Mouse (Mus musculus) kidney, adult 2 months (tissue): Measurements from ENCODE around the gene Mcts2.

Source experiments
- CTCF ChIP-seq: fragments of 200-500 bp; conservative IDR thresholded peaks from 2 replicates; pipeline ENCODE4 v1.5.1; 2011; ENCODE audit warnings: low read depth, mild to moderate bottlenecking, control low read depth, low read length, moderate library complexity, mixed read lengths; ENCODE audit not compliant: insufficient read depth, insufficient read length
- POLR2A ChIP-seq: fragments of 200-500 bp; IDR thresholded peaks from one replicate; pipeline ENCODE4 v1.6.1; 2011; ENCODE audit warnings: low read depth, low read length, control low read depth

DNA sequence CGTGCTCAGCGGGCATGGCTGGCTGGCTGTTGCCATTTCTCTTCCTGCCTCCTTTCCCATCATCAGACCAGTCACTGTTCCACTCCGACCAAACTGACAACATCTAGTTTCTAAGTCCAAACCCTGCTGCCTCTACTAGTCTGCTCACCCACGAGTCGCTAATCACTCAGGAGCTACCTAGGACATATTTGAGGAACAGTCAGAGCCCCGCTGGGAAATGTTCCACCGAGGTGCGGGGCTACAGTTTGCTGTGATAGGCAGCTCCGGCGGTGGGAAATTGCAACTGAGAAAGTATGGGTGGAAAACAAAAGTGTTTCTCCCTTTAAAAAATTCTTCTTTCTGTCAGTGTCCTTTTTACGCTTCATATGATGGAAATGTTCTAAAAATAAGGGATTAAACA is 30.8 kb downstream of the Mcts2 start:
- no peak for TF ChIP-seq CTCF
- no peak for TF ChIP-seq POLR2A
